Mouse (Mus musculus): ENCODE data around the gene Acy3.

DNA sequence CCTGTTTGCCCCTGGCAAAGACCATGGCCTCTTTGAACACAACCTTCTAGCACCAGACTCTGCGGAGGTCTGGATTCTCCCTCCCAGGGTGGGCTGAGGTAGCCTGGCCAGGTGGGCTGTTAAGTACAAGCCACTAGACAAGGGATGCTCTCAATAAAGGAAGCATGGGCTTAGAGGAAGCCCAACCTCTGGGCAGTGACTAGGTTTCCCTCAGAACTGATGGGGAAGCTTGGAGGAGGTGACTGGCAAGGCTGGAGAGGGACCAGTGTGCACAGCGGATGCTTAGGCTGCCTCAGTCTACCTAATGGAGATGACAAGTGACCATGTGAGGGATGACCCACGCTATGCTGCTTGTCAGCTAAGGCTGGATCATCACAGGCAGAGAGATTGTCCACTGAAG, 5.6 kb downstream of the Acy3 start:
- no peak for TF ChIP-seq POLR2A (IDR thresholded peaks at IDR 0.05; ENCODE audit: control insufficient read depth in 1 of 2, insufficient read depth in 1 of 2, low read depth in 1 of 2, low read length in 2 of 2, poor library complexity in 1 of 2)
- TF ChIP-seq UBTF (IDR thresholded peaks at IDR 0.05; ENCODE audit: borderline replicate concordance, insufficient read depth, low read depth, low read length) = no peak
- TF ChIP-seq JUND (IDR thresholded peaks at IDR 0.05; ENCODE audit: low read depth, low read length) = no peak

Measured in MEL (cell line).